Mouse (Mus musculus): ENCODE results near the gene Gbp2b. TPM values are rescaled to one million over a fixed set of nuclear protein-coding genes. Genes with fewer than 3 reads are reported as not detected.
"Not testable (repeated sequence)": the region's sequence is repeated elsewhere in the genome, so short reads cannot be mapped to it uniquely, and the experiment has no call there.

Gene Gbp2b
- polyA plus RNA-seq, 1 experiment = not detected

DNA sequence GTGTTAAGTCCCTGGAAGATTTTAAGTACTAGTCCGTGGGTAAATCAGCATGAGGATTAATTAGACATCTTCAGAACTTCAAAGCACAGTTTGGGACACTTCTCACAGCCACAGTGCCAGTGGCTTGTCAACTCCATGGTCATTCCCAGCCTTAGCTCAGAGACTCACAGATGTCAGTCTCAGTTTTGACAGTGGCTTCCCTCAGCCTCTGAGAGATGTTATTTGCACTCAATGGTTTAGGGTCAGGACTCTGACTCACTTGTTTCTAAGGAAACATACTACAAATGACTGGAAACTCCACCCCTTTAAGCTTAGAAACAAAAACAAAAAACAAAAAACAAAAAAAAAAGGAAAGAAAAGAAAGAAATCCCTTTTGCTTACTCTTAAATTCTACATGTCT, 25.0 kb downstream of the Gbp2b start:
- Histone ChIP-seq H3K9me3 (ENCODE audit: control insufficient read depth, low read length) (no peaks in the 10 kb centered on the region), H3K27me3 (ENCODE audit: control insufficient read depth) (no peaks in the 10 kb centered on the region), H3K4me3 (replicated peaks) (no peak overlapping the region), H3K4me1 (ENCODE audit: control insufficient read depth) (no peaks in the 10 kb centered on the region), H3K36me3 (ENCODE audit: control insufficient read depth) (no peaks in the 10 kb centered on the region)
- TF ChIP-seq GATA1 (IDR thresholded peaks at IDR 0.05; ENCODE audit: low read length) = no peak
- TF ChIP-seq TAL1 (IDR thresholded peaks at IDR 0.05; ENCODE audit: low read length) = no peak

GRCm38 (mm10) chr3:142620111-142620955, 25.7 kb downstream of the Gbp2b start, which contains the start of gene Gbp2:
Gbp2 (plus strand) TSS chr3:142620602.
- H3K4me1 ChIP-seq (ENCODE audit: control insufficient read depth) = no peaks in the 10 kb centered on the region
- no peaks in the 10 kb centered on the region for H3K27me3 ChIP-seq (ENCODE audit: control insufficient read depth)
- no peak within 1 kb of the TSS for H3K4me3 ChIP-seq (replicated peaks)
- no peaks in the 10 kb centered on the region for H3K9me3 ChIP-seq (ENCODE audit: control insufficient read depth, low read length)
- TF ChIP-seq TAL1 (IDR thresholded peaks at IDR 0.05; ENCODE audit: low read length) = no peak
- no peak for TF ChIP-seq GATA1 (IDR thresholded peaks at IDR 0.05; ENCODE audit: low read length)
- H3K36me3 ChIP-seq (ENCODE audit: control insufficient read depth) = no peaks in the 10 kb centered on the region

GRCm38 (mm10) chr3:142620956-142621562, 26.4 kb downstream of the Gbp2b start:
- H3K36me3 ChIP-seq (ENCODE audit: control insufficient read depth) = no peaks in the 10 kb centered on the region
- H3K27me3 ChIP-seq (ENCODE audit: control insufficient read depth) = no peaks in the 10 kb centered on the region
- no peak for TF ChIP-seq GATA1 (IDR thresholded peaks at IDR 0.05; ENCODE audit: low read length)
- no peak for TF ChIP-seq TAL1 (IDR thresholded peaks at IDR 0.05; ENCODE audit: low read length)
- H3K4me1 ChIP-seq (ENCODE audit: control insufficient read depth) = no peaks in the 10 kb centered on the region
- H3K4me3 ChIP-seq (replicated peaks) = no peak overlapping the region
- no peaks in the 10 kb centered on the region for H3K9me3 ChIP-seq (ENCODE audit: control insufficient read depth, low read length)

GRCm38 (mm10) chr3:142630385-142630784, 35.7 kb downstream of the Gbp2b start:
- no peaks in the 10 kb centered on the region for H3K36me3 ChIP-seq (ENCODE audit: control insufficient read depth)
- no peaks in the 10 kb centered on the region for H3K27me3 ChIP-seq (ENCODE audit: control insufficient read depth)
- no peaks in the 10 kb centered on the region for H3K4me1 ChIP-seq (ENCODE audit: control insufficient read depth)
- H3K4me3 ChIP-seq (replicated peaks) = no peak overlapping the region
- H3K9me3 ChIP-seq (ENCODE audit: control insufficient read depth, low read length) = no peaks in the 10 kb centered on the region; the same call in 1 of the 2 replicates
- no peak for TF ChIP-seq TAL1 (IDR thresholded peaks at IDR 0.05; ENCODE audit: low read length)
- no peak for TF ChIP-seq GATA1 (IDR thresholded peaks at IDR 0.05; ENCODE audit: low read length)

- no peak overlapping the region for H3K4me3 ChIP-seq (replicated peaks)
- TF ChIP-seq GATA1 (IDR thresholded peaks at IDR 0.05; ENCODE audit: low read length) = no peak
- no peak for TF ChIP-seq TAL1 (IDR thresholded peaks at IDR 0.05; ENCODE audit: low read length)
- H3K4me1 ChIP-seq (ENCODE audit: control insufficient read depth) = no peaks in the 10 kb centered on the region
- no peaks in the 10 kb centered on the region for H3K36me3 ChIP-seq (ENCODE audit: control insufficient read depth)
- no peaks in the 10 kb centered on the region for H3K27me3 ChIP-seq (ENCODE audit: control insufficient read depth)
- no peaks in the 10 kb centered on the region for H3K9me3 ChIP-seq (ENCODE audit: control insufficient read depth, low read length)
Observed at GRCm38 (mm10) chr3:142640201-142640600, 45.6 kb downstream of the Gbp2b start.

- H3K36me3 ChIP-seq (ENCODE audit: control insufficient read depth); H3K4me3 ChIP-seq (replicated peaks); H3K4me1 ChIP-seq (ENCODE audit: control insufficient read depth); H3K9me3 ChIP-seq (ENCODE audit: control insufficient read depth, low read length); H3K27me3 ChIP-seq (ENCODE audit: control insufficient read depth): not testable (repeated sequence)
Observed at GRCm38 (mm10) chr3:142645949-142646348, 51.3 kb downstream of the Gbp2b start.

DNA sequence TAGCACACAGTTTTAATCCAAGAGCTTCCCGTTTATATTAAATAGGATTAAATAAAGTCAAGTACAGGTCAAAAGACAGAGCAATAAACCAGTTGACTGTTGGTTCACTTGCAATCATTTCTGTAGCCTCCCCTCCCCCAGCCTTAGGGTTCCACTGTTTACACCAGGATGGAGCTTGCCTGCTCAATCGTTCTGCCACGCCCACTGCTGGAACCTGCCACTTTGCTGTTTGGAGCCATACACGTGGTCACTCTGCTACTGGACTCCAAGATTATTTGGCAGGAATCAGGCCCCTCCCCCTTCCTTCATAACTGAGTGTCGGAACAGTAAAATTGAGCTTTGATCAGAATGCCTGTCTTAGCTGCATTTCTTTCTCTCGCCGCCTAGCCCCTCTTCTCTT, 53.2 kb downstream of the Gbp2b start:
- H3K27me3 ChIP-seq (ENCODE audit: control insufficient read depth); H3K4me1 ChIP-seq (ENCODE audit: control insufficient read depth); H3K36me3 ChIP-seq (ENCODE audit: control insufficient read depth); H3K4me3 ChIP-seq (replicated peaks); H3K9me3 ChIP-seq (ENCODE audit: control insufficient read depth, low read length): not testable (repeated sequence)

DNA sequence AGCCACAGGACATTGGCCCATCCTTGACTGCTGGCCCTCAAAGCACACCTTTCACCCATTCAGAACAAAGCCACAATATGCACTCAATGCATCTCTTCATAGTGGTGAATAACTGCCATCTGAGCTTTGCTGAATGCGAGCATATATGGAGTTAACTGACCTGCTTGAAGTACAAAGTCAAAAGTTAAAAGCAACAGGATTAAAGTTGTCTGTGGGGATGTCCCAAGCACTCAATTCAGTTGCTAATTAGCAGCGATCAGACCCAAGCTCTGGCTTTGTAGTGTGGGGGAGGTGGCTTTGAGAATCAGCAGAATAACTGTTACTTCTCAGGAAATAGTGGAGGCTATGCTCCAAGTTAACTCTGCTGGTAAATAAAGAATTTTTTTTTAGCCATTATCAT, 55.6 kb downstream of the Gbp2b start:
- TF ChIP-seq TAL1 (IDR thresholded peaks at IDR 0.05; ENCODE audit: low read length) (no peak), GATA1 (IDR thresholded peaks at IDR 0.05; ENCODE audit: low read length) (no peak)
- Histone ChIP-seq H3K36me3 (ENCODE audit: control insufficient read depth) (no peaks in the 10 kb centered on the region), H3K9me3 (ENCODE audit: control insufficient read depth, low read length) (no peaks in the 10 kb centered on the region), H3K27me3 (ENCODE audit: control insufficient read depth) (no peaks in the 10 kb centered on the region), H3K4me3 (replicated peaks) (no peak overlapping the region), H3K4me1 (ENCODE audit: control insufficient read depth) (no peaks in the 10 kb centered on the region)

DNA sequence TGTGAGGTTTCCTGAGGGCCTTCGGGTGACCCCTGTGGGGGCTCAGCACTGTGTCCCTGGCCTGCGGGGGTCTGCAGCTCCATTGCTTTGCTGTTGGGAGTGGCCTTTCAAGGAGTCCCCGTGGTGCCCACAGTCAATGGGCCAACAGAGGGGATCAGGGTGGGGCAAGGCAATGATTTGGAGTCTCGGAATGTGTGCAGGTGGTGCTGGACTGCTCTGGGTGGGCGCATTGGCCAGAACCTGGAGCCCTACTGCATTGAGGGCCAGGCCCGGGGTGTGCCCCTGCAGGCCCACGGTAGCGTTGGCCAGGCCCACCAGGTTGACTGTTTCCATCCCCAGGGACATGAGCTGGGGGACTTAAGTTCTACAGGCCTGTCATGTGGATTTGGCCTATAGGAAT, 70.1 kb downstream of the Gbp2b start:
- peaks cover 11% of the 10 kb centered on the region for H3K9me3 ChIP-seq (ENCODE audit: control insufficient read depth, low read length)
- H3K36me3 ChIP-seq (ENCODE audit: control insufficient read depth) = no peaks in the 10 kb centered on the region
- no peak for TF ChIP-seq TAL1 (IDR thresholded peaks at IDR 0.05; ENCODE audit: low read length)
- TF ChIP-seq GATA1 (IDR thresholded peaks at IDR 0.05; ENCODE audit: low read length) = no peak
- H3K27me3 ChIP-seq (ENCODE audit: control insufficient read depth) = no peaks in the 10 kb centered on the region
- H3K4me1 ChIP-seq (ENCODE audit: control insufficient read depth) = no peaks in the 10 kb centered on the region
- no peak overlapping the region for H3K4me3 ChIP-seq (replicated peaks)

Other genes with a start within 250 kb of the Gbp2b start
- gene Pdlim5, start 199.2 kb upstream of the Gbp2b start, polyA plus RNA-seq (2012) = 0.44 and 1.1 TPM in 2 replicates
- not detected in 2 replicates for gene Gbp5, start 100.9 kb upstream of the Gbp2b start, polyA plus RNA-seq (2012)
- 0.04 TPM in 2 replicates for gene Gbp7, start 64.5 kb upstream of the Gbp2b start, polyA plus RNA-seq (2012)
- gene Gbp3, start 34.8 kb upstream of the Gbp2b start, polyA plus RNA-seq (2012) = not detected in 2 replicates
- gene Gbp2, start 25.8 kb downstream of the Gbp2b start, polyA plus RNA-seq (2012) = not detected in 2 replicates
- 0.05 TPM in 1 of 2 replicates, not detected in the other for gene Kyat3, start 106.2 kb downstream of the Gbp2b start, polyA plus RNA-seq (2012)
- 0.28 and 0.42 TPM in 2 replicates for gene Gtf2b, start 170.2 kb downstream of the Gbp2b start, polyA plus RNA-seq (2012)

All from erythroblast, embryonic 14.5 days (primary cell).